24 mouse cellular contexts compared by ENCODE assay signal in the genomic region with DNA sequence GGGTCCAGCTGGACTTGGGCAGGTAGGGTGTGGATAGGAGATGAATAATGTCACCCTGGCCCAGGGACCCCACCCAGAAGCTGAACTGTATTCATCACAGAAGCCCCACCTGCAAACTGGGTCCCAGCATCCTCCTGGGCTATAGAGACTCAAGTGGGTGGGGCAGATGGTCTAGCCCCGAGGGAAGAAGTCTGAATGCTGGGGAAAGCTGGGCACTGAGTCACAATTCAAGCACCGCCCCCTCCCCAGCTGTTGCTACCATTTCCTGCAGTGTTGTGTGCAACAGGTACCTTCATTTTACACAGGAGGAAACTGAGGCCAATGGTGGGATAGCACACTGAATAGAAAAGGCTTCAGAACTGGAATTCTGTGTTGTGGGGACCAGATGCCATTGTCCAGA. TPM values are rescaled to one million over a fixed set of nuclear protein-coding genes. Genes with fewer than 3 reads are reported as not detected.
"Had no signal": no experiment of that assay in that cellular context is flagged by ENCODE, and none has a peak within 500 bp of the region (broad histone marks: within the 10 kb centered on the region; RNA-seq: fewer than 3 reads in every experiment).

No protein-coding gene starts in this region.

- H3K27ac ChIP-seq: layer of hippocampus, adult 2 months; liver, embryonic 15.5 days; midbrain, embryonic 12.5 days; neural tube, embryonic 13.5 days; stomach, postnatal 0 days had no signal

- ATAC-seq: lung, postnatal 0 days; midbrain, embryonic 16.5 days had no signal

- H3K4me2 ChIP-seq: liver, embryonic 11.5 days; liver, embryonic 15.5 days; midbrain, embryonic 12.5 days; neural tube, embryonic 13.5 days had no signal

- DNase-seq: kidney, postnatal 10 days; kidney, postnatal 4 days; left cerebral cortex, postnatal 4 days; lung, adult 2 months; lung, postnatal 4 days; retina, postnatal 1 day; right cerebral cortex, postnatal 25 days; thymus, adult 2 months; thymus, postnatal 25 days had no signal

- H3K36me3 ChIP-seq: midbrain, embryonic 12.5 days; neural tube, embryonic 13.5 days had no signal

- H3K9me3 ChIP-seq: liver, embryonic 15.5 days; midbrain, embryonic 12.5 days; neural tube, embryonic 13.5 days had no signal

- H3K9ac ChIP-seq: liver, embryonic 15.5 days; midbrain, embryonic 12.5 days; neural tube, embryonic 13.5 days had no signal

- H3K27me3 ChIP-seq: liver, embryonic 15.5 days had no signal

- H3K4me3 ChIP-seq: layer of hippocampus, adult 2 months; liver, embryonic 15.5 days; midbrain, embryonic 12.5 days; neural tube, embryonic 13.5 days had no signal

RNA-seq across cellular contexts. Expression of a gene that starts 51.2 kb away (rescaled TPM):
- total RNA-seq: layer of hippocampus, postnatal 14 days; left cerebral cortex, adult 18-20 months; left cerebral cortex, postnatal 10 days; megakaryocyte-erythroid progenitor cell, adult 5-6 weeks had no signal
- polyA plus RNA-seq: kidney, embryonic 14.5 days; liver, embryonic 15.5 days; midbrain, embryonic 12.5 days; neural tube, embryonic 13.5 days had no signal

RNA-seq across cellular contexts. Expression of a gene that starts 52.2 kb away (rescaled TPM):
- total RNA-seq: megakaryocyte-erythroid progenitor cell, adult 5-6 weeks had no signal
- polyA plus RNA-seq: kidney, embryonic 14.5 days; limb, embryonic 14.5 days; liver, embryonic 11.5 days; liver, embryonic 15.5 days; lung, adult 2 months; lung, postnatal 0 days; midbrain, embryonic 12.5 days; stomach, postnatal 0 days; urinary bladder, adult 2 months had no signal
